Comparison of ENCODE assay signal across 7 mouse cellular contexts in genomic region chr3:63964100-63964921, GRCm38 (mm10). TPM values are rescaled to one million over a fixed set of nuclear protein-coding genes. Genes with fewer than 3 reads are reported as not detected.
DNase-seq lines count a peak whose midpoint lies in the region; ATAC-seq lines count a peak whose summit lies in the region.

TSS of gene Slc33a1 (minus strand) at chr3:63964768.

- DNase-seq in adrenal gland, postnatal 14 days, result peak; percentile 100
- DNase-seq in embryonic facial prominence, embryonic 11.5 days (ENCODE audit: low spot score), result peak; percentile 100
- peak; percentile 99 for DNase-seq in kidney, adult 11 months
- peak; percentile 99 for DNase-seq in limb, embryonic 10.5 days (ENCODE audit: low spot score)
- DNase-seq in spleen, adult 12 weeks (ENCODE audit: low spot score), result peak; percentile 93

- no peaks in the 10 kb centered on the region for H3K9me3 ChIP-seq in embryonic facial prominence, embryonic 11.5 days (replicated peaks; ENCODE audit: control insufficient read depth, low read length)
- no peaks in the 10 kb centered on the region for H3K9me3 ChIP-seq in limb, embryonic 10.5 days (replicated peaks)
- no peaks in the 10 kb centered on the region for H3K9me3 ChIP-seq in midbrain, embryonic 13.5 days

- no peaks in the 10 kb centered on the region for H3K36me3 ChIP-seq in embryonic facial prominence, embryonic 11.5 days (replicated peaks; ENCODE audit: control insufficient read depth, insufficient read depth, low read depth, low read length)
- no peaks in the 10 kb centered on the region; the same call in 1 of the 2 replicates for H3K36me3 ChIP-seq in limb, embryonic 10.5 days
- no peaks in the 10 kb centered on the region for H3K36me3 ChIP-seq in midbrain, embryonic 13.5 days

- no peaks in the 10 kb centered on the region for H3K4me1 ChIP-seq in embryonic facial prominence, embryonic 11.5 days (ENCODE audit: control insufficient read depth, insufficient read depth, low read length)
- H3K4me1 ChIP-seq in limb, embryonic 10.5 days, result peaks cover 12% of the 10 kb centered on the region
- peaks cover 28% of the 10 kb centered on the region for H3K4me1 ChIP-seq in midbrain, embryonic 13.5 days (replicated peaks)

- peak within 1 kb of the TSS; percentile 39 for H3K27ac ChIP-seq in embryonic facial prominence, embryonic 11.5 days (replicated peaks; ENCODE audit: low read depth, low read length)
- peak within 1 kb of the TSS; percentile 88 for H3K27ac ChIP-seq in limb, embryonic 10.5 days
- peak within 1 kb of the TSS; percentile 88 for H3K27ac ChIP-seq in midbrain, embryonic 13.5 days

- WGBS in embryonic facial prominence, embryonic 11.5 days, result under 1% methylated on average over 67 of the region's 69 CpGs
- under 1% methylated on average over 69 of the region's 69 CpGs for WGBS in limb, embryonic 10.5 days
- WGBS in midbrain, embryonic 13.5 days, result under 1% methylated on average over 68 of the region's 69 CpGs

- peak within 1 kb of the TSS; percentile 79 for H3K9ac ChIP-seq in embryonic facial prominence, embryonic 11.5 days (replicated peaks; ENCODE audit: low read length)
- peak within 1 kb of the TSS; percentile 90 for H3K9ac ChIP-seq in midbrain, embryonic 13.5 days (replicated peaks)

- no peaks in the 10 kb centered on the region for H3K27me3 ChIP-seq in embryonic facial prominence, embryonic 11.5 days (ENCODE audit: control insufficient read depth, insufficient read depth, low read length)
- H3K27me3 ChIP-seq in limb, embryonic 10.5 days (ENCODE audit: low read depth, poor library complexity, severe bottlenecking), result no peaks in the 10 kb centered on the region
- peaks cover 15% of the 10 kb centered on the region for H3K27me3 ChIP-seq in midbrain, embryonic 13.5 days

- ATAC-seq in embryonic facial prominence, embryonic 11.5 days (replicated peaks; ENCODE audit: insufficient number of reproducible peaks, low FRiP score, low TSS enrichment, low read depth), result peak; percentile 97
- ATAC-seq in granulocyte monocyte progenitor cell, adult 5-6 weeks (replicated peaks; ENCODE audit: poor library complexity, severe bottlenecking), result peak; percentile 90
- ATAC-seq in midbrain, embryonic 13.5 days, result peak; percentile 97

- peak within 1 kb of the TSS; percentile 79 for H3K4me2 ChIP-seq in embryonic facial prominence, embryonic 11.5 days (ENCODE audit: low read depth, low read length)
- peak within 1 kb of the TSS; percentile 72 for H3K4me2 ChIP-seq in midbrain, embryonic 13.5 days (replicated peaks)

- peak within 1 kb of the TSS; percentile 74 for H3K4me3 ChIP-seq in embryonic facial prominence, embryonic 11.5 days (ENCODE audit: low read depth, low read length)
- peak within 1 kb of the TSS; percentile 73 for H3K4me3 ChIP-seq in limb, embryonic 10.5 days
- peak within 1 kb of the TSS; percentile 91 for H3K4me3 ChIP-seq in midbrain, embryonic 13.5 days (replicated peaks)

RNA-seq across cellular contexts. Expression of gene Slc33a1, which starts in this region (rescaled TPM):
- 24.4 and 31.5 TPM in 2 replicates for total RNA-seq in adrenal gland, postnatal 14 days (2021)
- polyA plus RNA-seq in embryonic facial prominence, embryonic 11.5 days (2014; fragmentation: Nextera tagmentation; extraction: Ambion mirVana), result 12.5 and 14.8 TPM in 2 replicates
- total RNA-seq in granulocyte monocyte progenitor cell, adult 5-6 weeks (2014; fragmentation: Nextera tagmentation), result 16.5 and 21.3 TPM in 2 replicates
- 22.3 and 29.4 TPM in 2 replicates for total RNA-seq in granulocyte monocyte progenitor cell, adult 5-6 weeks (2017)
- polyA plus RNA-seq in limb, embryonic 10.5 days (2016; fragmentation: Nextera tagmentation; extraction: Ambion mirVana), result 11.7 and 13.6 TPM in 2 replicates
- polyA plus RNA-seq in midbrain, embryonic 13.5 days (2015; fragmentation: Nextera tagmentation; extraction: Ambion mirVana), result 15.4 TPM in 2 replicates

Comparison
In these comparisons a context has a peak if more than half of its experiments do, and no peak if none do; other contexts are left out.
1. Peak in every context shown above with its lines: DNase-seq, ATAC-seq, H3K4me3 ChIP-seq and H3K27ac ChIP-seq.